Mouse (Mus musculus): ENCODE measurements around the gene Tspan15. TPM values are rescaled to one million over a fixed set of nuclear protein-coding genes. Genes with fewer than 3 reads are reported as not detected.

Gene Tspan15
- polyA plus RNA-seq, 2 experiments: 7.7 to 12.3 TPM

DNA sequence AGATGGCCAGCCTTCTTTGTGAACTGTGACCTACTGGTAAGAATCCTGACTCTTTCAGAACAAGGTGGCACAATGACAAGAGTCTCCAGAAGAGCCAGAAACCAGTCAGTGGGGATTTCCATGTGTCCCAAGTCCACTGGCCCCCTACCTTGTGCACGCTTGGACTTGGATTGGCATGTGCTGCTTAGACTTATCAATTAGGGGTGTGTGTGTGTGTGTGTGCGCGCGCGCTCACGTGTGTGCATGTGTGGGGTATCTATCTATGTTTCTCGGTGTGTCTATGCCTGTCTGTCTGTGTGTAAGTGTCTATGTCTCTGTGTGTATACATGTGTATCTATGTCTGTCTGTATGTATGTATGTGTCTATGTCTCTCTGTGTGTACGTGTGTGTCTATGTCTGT, 15.4 kb downstream of the Tspan15 start:
- DNase-seq (ENCODE audit: low spot score): no peak
- ATAC-seq (ENCODE audit: low FRiP score, low read depth): no peak
- no peak for TF ChIP-seq POLR2A (IDR thresholded peaks at IDR 0.05; ENCODE audit: borderline replicate concordance, extremely low read depth, insufficient read depth, insufficient read length)

DNA sequence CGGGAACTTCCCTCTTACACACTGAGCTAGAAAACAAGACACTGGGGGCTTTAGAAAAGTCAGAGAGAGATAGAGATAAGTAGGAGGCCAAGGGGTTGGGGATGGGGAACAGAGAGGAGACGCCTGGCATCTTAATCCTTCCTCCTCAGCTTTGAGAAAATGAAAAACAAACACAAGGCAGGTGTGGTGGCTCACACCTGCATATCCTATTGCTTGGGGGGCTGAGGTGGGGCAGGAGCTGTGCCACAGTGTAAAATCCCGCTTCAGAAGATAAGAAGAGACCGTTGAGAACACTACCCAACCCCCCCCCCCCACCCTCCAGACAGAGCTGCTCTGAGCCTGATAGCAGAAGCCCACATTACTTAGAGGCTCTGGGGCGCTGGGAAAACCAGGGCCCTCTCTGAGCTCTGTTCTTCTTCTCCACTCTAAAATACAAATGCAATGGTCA, 15.9 kb downstream of the Tspan15 start:
- DNase-seq (ENCODE audit: low spot score): no peak
- H3K9ac ChIP-seq (ENCODE audit: low read depth, low read length, severe bottlenecking): no peak overlapping the region
- no peak for TF ChIP-seq POLR2A (IDR thresholded peaks at IDR 0.05; ENCODE audit: borderline replicate concordance, extremely low read depth, insufficient read depth, insufficient read length)
- no peaks in the 10 kb centered on the region for H3K9me3 ChIP-seq (ENCODE audit: control insufficient read depth, low read length)
- no peaks in the 10 kb centered on the region for H3K27me3 ChIP-seq (ENCODE audit: control insufficient read depth, insufficient read depth, low read length)
- peaks cover 2% of the 10 kb centered on the region; the same call in 1 of the 2 replicates for H3K4me1 ChIP-seq (ENCODE audit: control insufficient read depth, insufficient read depth, low read length)
- H3K27ac ChIP-seq (replicated peaks; ENCODE audit: low read depth, low read length): no peak overlapping the region
- H3K4me2 ChIP-seq (replicated peaks; ENCODE audit: low read depth, low read length, severe bottlenecking): no peak overlapping the region
- 43% methylated on average over 5 of the region's 5 CpGs for WGBS
- no peak for ATAC-seq (ENCODE audit: low FRiP score, low read depth)
- H3K4me3 ChIP-seq (replicated peaks; ENCODE audit: low read length): no peak overlapping the region
- no peaks in the 10 kb centered on the region for H3K36me3 ChIP-seq (ENCODE audit: control insufficient read depth, insufficient read depth, low read length)

More for the DNA sequence above, 15.4 kb downstream of the Tspan15 start:
- no peak overlapping the region for H3K4me2 ChIP-seq (replicated peaks; ENCODE audit: low read depth, low read length, severe bottlenecking)
- no peak overlapping the region for H3K4me3 ChIP-seq (replicated peaks; ENCODE audit: low read length)
- H3K4me1 ChIP-seq (ENCODE audit: control insufficient read depth, insufficient read depth, low read length): no peaks in the 10 kb centered on the region
- no peaks in the 10 kb centered on the region for H3K9me3 ChIP-seq (ENCODE audit: control insufficient read depth, low read length)
- no peak overlapping the region for H3K27ac ChIP-seq (replicated peaks; ENCODE audit: low read depth, low read length)
- H3K36me3 ChIP-seq (ENCODE audit: control insufficient read depth, insufficient read depth, low read length): no peaks in the 10 kb centered on the region
- 93% methylated on average over 8 of the region's 8 CpGs for WGBS
- no peaks in the 10 kb centered on the region for H3K27me3 ChIP-seq (ENCODE audit: control insufficient read depth, insufficient read depth, low read length)
- H3K9ac ChIP-seq (ENCODE audit: low read depth, low read length, severe bottlenecking): no peak overlapping the region

DNA sequence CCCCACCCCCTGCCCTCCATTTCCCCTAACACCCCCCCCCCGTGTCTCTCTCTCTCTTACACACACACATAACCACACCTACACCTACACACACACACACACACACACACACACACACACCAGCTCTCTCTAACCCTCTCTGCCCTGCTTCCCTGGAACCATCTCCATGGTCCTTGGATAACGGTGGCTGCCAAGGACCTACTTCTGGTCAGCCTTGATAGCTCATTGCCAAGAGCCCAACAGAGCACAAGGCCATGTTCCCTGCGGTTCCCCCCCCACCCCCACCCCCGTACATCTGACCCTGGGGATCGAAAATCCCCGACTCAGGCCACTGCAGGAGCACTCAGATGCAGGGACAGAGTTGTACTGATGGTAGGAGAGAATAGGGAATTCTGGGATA, 19.7 kb downstream of the Tspan15 start:
- Histone ChIP-seq H3K27me3 (ENCODE audit: control insufficient read depth, insufficient read depth, low read length) (no peaks in the 10 kb centered on the region), H3K4me3 (replicated peaks; ENCODE audit: low read length) (no peak overlapping the region), H3K4me2 (replicated peaks; ENCODE audit: low read depth, low read length, severe bottlenecking) (no peak overlapping the region), H3K9me3 (ENCODE audit: control insufficient read depth, low read length) (no peaks in the 10 kb centered on the region), H3K4me1 (ENCODE audit: control insufficient read depth, insufficient read depth, low read length) (peaks cover 4% of the 10 kb centered on the region; the same call in 1 of the 2 replicates), H3K27ac (replicated peaks; ENCODE audit: low read depth, low read length) (no peak overlapping the region), H3K9ac (ENCODE audit: low read depth, low read length, severe bottlenecking) (no peak overlapping the region), H3K36me3 (ENCODE audit: control insufficient read depth, insufficient read depth, low read length) (no peaks in the 10 kb centered on the region)
- DNase-seq (ENCODE audit: low spot score): no peak
- TF ChIP-seq POLR2A (IDR thresholded peaks at IDR 0.05; ENCODE audit: borderline replicate concordance, extremely low read depth, insufficient read depth, insufficient read length): no peak
- 63% methylated on average over 6 of the region's 6 CpGs for WGBS
- no peak for ATAC-seq (ENCODE audit: low FRiP score, low read depth)

DNA sequence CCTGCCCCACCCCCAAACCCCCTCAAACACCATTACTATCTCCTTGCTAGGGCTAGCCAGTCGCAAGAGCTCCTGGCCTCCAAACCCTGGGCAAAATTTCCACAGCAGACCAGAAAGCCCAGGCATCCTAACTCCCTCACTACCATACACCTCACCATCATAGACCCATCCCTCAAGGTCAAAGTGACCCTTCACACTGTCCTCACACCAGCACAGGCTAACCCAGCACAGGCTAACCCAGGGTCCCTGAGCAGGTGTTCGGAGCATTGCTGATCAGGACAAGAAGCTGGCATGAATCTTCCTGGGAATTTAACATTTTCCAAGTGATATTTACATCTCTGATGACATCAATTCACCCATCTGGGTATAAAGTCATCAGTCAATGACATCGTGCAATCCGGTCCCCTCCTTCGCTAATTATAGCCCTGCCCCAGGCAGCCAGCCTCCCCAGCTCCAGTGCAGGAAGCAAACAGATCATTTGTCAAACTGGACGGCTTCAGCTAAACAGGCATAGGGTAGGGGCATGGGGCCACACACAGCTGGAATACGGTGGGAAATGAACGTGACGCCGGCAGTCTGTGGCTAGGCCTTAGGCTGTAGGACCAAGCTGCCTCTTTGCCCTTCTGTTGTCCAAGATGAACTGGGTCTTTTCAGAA, 22.7 kb downstream of the Tspan15 start:
- no peak for ATAC-seq (ENCODE audit: low FRiP score, low read depth)
- DNase-seq (ENCODE audit: low spot score): no peak
- Histone ChIP-seq H3K4me1 (ENCODE audit: control insufficient read depth, insufficient read depth, low read length) (peaks cover 4% of the 10 kb centered on the region; the same call in 1 of the 2 replicates), H3K27ac (replicated peaks; ENCODE audit: low read depth, low read length) (no peak overlapping the region), H3K27me3 (ENCODE audit: control insufficient read depth, insufficient read depth, low read length) (no peaks in the 10 kb centered on the region), H3K4me3 (replicated peaks; ENCODE audit: low read length) (no peak overlapping the region), H3K9ac (ENCODE audit: low read depth, low read length, severe bottlenecking) (no peak overlapping the region), H3K4me2 (replicated peaks; ENCODE audit: low read depth, low read length, severe bottlenecking) (no peak overlapping the region), H3K36me3 (ENCODE audit: control insufficient read depth, insufficient read depth, low read length) (no peaks in the 10 kb centered on the region), H3K9me3 (ENCODE audit: control insufficient read depth, low read length) (no peaks in the 10 kb centered on the region)
- TF ChIP-seq POLR2A (IDR thresholded peaks at IDR 0.05; ENCODE audit: borderline replicate concordance, extremely low read depth, insufficient read depth, insufficient read length): no peak
- WGBS: 38% methylated on average over 10 of the region's 10 CpGs

DNA sequence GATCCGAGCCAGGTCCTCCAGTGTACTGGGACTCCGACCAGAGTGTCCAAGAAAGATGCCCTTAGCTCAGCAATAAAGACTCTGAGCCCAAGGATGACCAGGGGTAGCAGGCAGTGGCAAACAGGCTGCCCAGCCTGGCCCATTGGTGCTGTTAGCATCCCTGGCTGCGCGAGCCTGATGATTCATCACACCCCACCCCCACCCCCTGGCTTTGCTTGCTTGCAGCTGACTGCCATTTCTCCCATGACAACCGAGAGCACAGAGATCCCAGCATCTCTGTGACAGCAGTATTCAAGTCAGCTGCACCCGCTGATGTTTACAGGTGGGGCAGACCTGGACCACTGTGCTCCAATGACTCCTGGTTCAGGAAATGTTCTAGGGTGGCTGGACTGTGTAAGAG, 28.5 kb downstream of the Tspan15 start:
- Histone ChIP-seq H3K4me1 (ENCODE audit: control insufficient read depth, insufficient read depth, low read length) (no peaks in the 10 kb centered on the region), H3K4me3 (replicated peaks; ENCODE audit: low read length) (no peak overlapping the region), H3K27ac (replicated peaks; ENCODE audit: low read depth, low read length) (no peak overlapping the region), H3K9ac (ENCODE audit: low read depth, low read length, severe bottlenecking) (no peak overlapping the region), H3K36me3 (ENCODE audit: control insufficient read depth, insufficient read depth, low read length) (no peaks in the 10 kb centered on the region), H3K27me3 (ENCODE audit: control insufficient read depth, insufficient read depth, low read length) (no peaks in the 10 kb centered on the region), H3K4me2 (replicated peaks; ENCODE audit: low read depth, low read length, severe bottlenecking) (no peak overlapping the region), H3K9me3 (ENCODE audit: control insufficient read depth, low read length) (no peaks in the 10 kb centered on the region)
- WGBS: 80% methylated on average over 6 of the region's 6 CpGs
- DNase-seq (ENCODE audit: low spot score) (no peak), ATAC-seq (ENCODE audit: low FRiP score, low read depth) (no peak)
- TF ChIP-seq POLR2A (IDR thresholded peaks at IDR 0.05; ENCODE audit: borderline replicate concordance, extremely low read depth, insufficient read depth, insufficient read length): no peak

Data from limb, embryonic 14.5 days (tissue).